Mouse (Mus musculus) cortical plate, adult 2 months (tissue): Measurements from ENCODE around the gene Pomt2.

Source experiments
- CTCF ChIP-seq: fragments of 200-500 bp; IDR thresholded peaks from 2 replicates; pipeline ENCODE4 v1.5.1; 2011; ENCODE audit warnings: mild to moderate bottlenecking, control low read depth, low read length; ENCODE audit not compliant: insufficient read depth; ENCODE audit errors: extremely low read depth
- POLR2A ChIP-seq: fragments of 200-500 bp; IDR thresholded peaks from 2 replicates; pipeline ENCODE4 v1.6.1; 2011; ENCODE audit warnings: mild to moderate bottlenecking, low read length, control low read depth; ENCODE audit not compliant: insufficient read depth; ENCODE audit errors: extremely low read depth

DNA sequence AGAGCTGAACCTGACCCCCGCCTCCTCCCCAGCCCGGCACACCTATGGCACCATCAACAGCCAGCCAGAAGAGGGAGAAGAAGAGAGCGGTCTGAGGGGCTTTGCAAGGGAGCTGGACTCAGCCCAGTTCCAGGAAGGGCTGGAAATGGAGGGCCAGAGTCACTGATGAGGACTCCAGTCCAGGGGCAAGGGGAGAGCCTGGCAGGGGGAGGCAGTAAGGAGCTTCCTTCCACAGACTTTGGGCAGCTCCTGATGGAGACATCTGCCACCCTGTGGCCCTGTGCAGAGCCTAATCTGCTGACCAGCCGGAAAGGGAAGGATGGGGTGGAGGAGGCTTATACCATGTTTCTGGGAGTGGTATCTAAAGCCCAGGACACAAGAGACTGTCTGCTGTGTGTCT, 58.5 kb downstream of the Pomt2 start:
- TF ChIP-seq CTCF (no peak), POLR2A (no peak)
